Mouse (Mus musculus) megakaryocyte, embryonic 14.5 days (primary cell): Measurements from ENCODE around the gene Fam25c.

Source experiments
- FLI1 ChIP-seq: IDR thresholded peaks from 2 replicates; pipeline ENCODE4 v1.6.1; 2012; ENCODE audit warnings: low read length, inconsistent platforms, mixed read lengths
- GATA1 ChIP-seq: IDR thresholded peaks from 3 replicates; pipeline ENCODE4 v1.6.1; 2012; ENCODE audit warnings: mixed read lengths, low read length, inconsistent platforms, borderline replicate concordance

DNA sequence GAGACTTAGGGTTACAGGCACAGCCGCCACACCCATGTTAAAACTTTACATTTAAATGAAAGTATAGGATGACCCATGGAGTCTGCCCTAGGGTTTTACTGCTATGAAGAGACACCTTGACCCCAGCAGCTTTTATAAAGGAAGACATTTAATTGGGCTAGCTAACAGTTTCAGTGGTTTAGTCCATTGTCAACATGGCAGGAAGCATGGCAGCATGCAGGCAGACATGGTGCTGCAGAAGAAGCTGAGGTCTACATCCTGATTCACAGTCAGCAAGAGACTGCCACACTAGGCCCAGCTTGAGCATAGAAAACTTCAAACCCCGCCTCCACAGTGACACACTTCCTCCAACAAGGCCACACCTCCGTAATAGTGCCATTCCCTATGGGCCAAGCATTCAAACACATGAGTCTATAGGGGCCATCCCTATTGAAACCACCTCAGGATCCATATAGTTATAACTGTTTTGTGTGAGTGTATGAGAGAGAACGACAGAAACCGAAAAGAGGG lies 31.6 kb downstream of the Fam25c start:
- TF ChIP-seq GATA1, result no peak
- no peak for TF ChIP-seq FLI1
